Mouse (Mus musculus): ENCODE data around the gene Eif2b5. TPM values are rescaled to one million over a fixed set of nuclear protein-coding genes. Genes with fewer than 3 reads are reported as not detected.
"Not testable (repeated sequence)": the region's sequence is repeated elsewhere in the genome, so short reads cannot be mapped to it uniquely, and the experiment has no call there.

Gene Eif2b5
- polyA plus RNA-seq, 1 experiment: 64.7 TPM

DNA sequence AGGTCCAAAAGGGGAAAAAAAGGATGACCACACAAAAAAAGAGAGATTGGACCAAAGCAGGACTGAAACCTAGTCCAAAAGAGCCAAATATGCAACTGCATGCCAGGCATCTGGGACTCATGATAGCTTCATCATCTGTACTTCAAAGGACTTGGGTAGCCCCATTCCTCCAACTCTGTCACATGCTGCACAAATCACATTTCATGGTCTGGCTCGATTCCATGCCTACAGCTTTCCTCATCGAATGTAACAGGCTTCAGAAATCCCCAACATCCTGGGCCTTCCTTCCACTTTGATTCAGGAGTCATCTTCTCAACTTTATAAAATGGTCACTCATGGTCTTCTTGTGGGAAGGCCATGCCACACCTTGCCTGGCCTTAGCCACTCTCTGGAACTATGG lies 16.9 kb upstream of the Eif2b5 start:
- TF ChIP-seq POLR2A (IDR thresholded peaks at IDR 0.05; ENCODE audit: borderline replicate concordance, control insufficient read depth, low read depth, low read length): no peak
- TF ChIP-seq CTCF (IDR thresholded peaks at IDR 0.05; ENCODE audit: control insufficient read depth, insufficient read depth, low read length): no peak
- Histone ChIP-seq H3K27ac (ENCODE audit: control insufficient read depth, insufficient read depth, low read depth, low read length, poor library complexity) (no peak overlapping the region), H3K4me3 (replicated peaks; ENCODE audit: control insufficient read depth, low read depth, low read length) (no peak overlapping the region), H3K4me1 (ENCODE audit: control insufficient read depth, insufficient read depth, low read length) (no peaks in the 10 kb centered on the region)
- WGBS: 55% methylated on average over 2 of the region's 2 CpGs

DNA sequence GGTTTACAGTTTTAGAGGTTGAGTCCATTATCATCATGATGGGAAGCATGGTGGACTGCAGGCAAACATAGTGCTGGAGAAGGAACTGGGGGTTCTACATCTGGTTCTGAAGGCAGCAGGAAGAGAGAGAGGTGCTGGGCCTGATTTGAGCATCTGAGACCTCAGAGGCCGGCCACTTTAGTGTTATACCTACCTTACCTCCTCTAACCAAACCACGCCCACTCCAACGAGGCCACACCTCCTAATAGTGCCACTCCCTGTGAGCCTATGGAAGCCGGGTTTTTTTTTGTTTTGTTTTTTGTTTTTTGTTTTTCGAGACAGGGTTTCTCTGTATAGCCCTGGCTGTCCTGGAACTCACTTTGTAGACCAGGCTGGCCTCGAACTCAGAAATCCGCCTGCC lies 14.9 kb upstream of the Eif2b5 start:
- H3K4me1 ChIP-seq (ENCODE audit: control insufficient read depth, insufficient read depth, low read length); H3K4me3 ChIP-seq (replicated peaks; ENCODE audit: control insufficient read depth, low read depth, low read length); H3K27ac ChIP-seq (ENCODE audit: control insufficient read depth, insufficient read depth, low read depth, low read length, poor library complexity): not testable (repeated sequence)
- WGBS: 78% methylated on average over 7 of the region's 7 CpGs

DNA sequence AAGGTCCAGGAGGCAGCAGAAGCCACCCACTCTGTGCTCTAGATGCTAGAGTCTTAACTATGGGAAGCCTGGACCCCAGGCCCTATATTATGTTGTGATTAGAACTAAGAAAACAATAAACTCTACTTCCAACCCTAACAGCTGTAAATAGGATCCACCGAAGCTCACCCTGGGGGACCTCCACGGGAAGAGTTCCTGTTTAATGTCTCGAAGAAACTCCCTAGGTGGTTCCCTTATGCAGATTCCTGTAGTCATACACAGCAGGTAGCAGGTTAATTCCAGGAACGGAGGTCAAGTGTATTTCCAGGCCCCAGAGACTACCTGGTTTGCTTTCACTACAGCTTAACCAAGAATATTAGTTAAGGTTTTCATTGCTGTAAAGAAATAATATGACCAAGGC lies 13.6 kb upstream of the Eif2b5 start:
- 58% methylated on average over 4 of the region's 4 CpGs for WGBS
- H3K4me3 ChIP-seq (replicated peaks; ENCODE audit: control insufficient read depth, low read depth, low read length): no peak overlapping the region
- no peaks in the 10 kb centered on the region for H3K4me1 ChIP-seq (ENCODE audit: control insufficient read depth, insufficient read depth, low read length)
- TF ChIP-seq CTCF (IDR thresholded peaks at IDR 0.05; ENCODE audit: control insufficient read depth, insufficient read depth, low read length): no peak
- TF ChIP-seq POLR2A (IDR thresholded peaks at IDR 0.05; ENCODE audit: borderline replicate concordance, control insufficient read depth, low read depth, low read length): no peak
- no peak overlapping the region for H3K27ac ChIP-seq (ENCODE audit: control insufficient read depth, insufficient read depth, low read depth, low read length, poor library complexity)

DNA sequence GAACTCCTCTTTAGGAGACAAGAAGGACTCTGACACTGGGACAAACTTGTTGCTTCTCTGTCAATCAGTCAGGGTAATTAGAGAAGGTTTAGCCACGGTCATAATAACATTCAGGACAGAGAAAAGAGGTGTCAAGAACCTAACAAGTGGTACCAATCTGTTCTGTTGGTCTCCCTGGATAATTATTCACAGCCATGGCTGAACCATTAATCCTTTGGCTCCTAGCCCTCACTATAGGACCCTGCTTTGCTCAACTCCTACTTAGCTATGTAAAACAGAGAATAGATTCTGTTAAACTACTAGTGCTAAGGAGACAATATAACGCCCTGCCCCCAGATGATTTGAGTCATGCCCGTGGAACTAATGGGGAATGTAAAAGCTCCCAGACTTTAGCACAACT lies 12.6 kb upstream of the Eif2b5 start:
- Histone ChIP-seq H3K4me3 (replicated peaks; ENCODE audit: control insufficient read depth, low read depth, low read length) (no peak overlapping the region), H3K27ac (ENCODE audit: control insufficient read depth, insufficient read depth, low read depth, low read length, poor library complexity) (no peak overlapping the region), H3K4me1 (ENCODE audit: control insufficient read depth, insufficient read depth, low read length) (no peaks in the 10 kb centered on the region)
- no peak for TF ChIP-seq CTCF (IDR thresholded peaks at IDR 0.05; ENCODE audit: control insufficient read depth, insufficient read depth, low read length)
- no peak for TF ChIP-seq POLR2A (IDR thresholded peaks at IDR 0.05; ENCODE audit: borderline replicate concordance, control insufficient read depth, low read depth, low read length)
- 66% methylated on average over 3 of the region's 3 CpGs for WGBS

DNA sequence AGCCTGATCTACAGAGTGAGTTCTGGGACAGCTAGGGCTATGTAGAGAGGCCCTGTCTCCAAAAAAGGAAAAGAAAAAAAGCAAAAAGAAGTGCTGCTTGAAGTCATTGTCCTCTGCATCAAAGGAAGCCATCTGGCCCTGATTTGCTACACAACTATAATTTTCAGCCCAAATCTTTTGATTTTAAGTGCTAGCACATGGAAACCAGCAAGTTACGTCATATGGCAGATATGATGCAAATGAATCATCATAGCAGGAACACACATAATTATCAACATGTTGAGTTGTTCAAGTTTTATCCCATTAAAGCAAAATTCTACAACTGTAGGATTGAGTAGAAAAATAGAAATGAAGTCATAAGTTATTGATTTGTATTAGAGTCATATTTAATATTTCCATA lies 10.5 kb upstream of the Eif2b5 start:
- Histone ChIP-seq H3K27ac (ENCODE audit: control insufficient read depth, insufficient read depth, low read depth, low read length, poor library complexity) (no peak overlapping the region), H3K4me1 (ENCODE audit: control insufficient read depth, insufficient read depth, low read length) (no peaks in the 10 kb centered on the region), H3K4me3 (replicated peaks; ENCODE audit: control insufficient read depth, low read depth, low read length) (no peak overlapping the region)
- TF ChIP-seq POLR2A (IDR thresholded peaks at IDR 0.05; ENCODE audit: borderline replicate concordance, control insufficient read depth, low read depth, low read length): no peak
- TF ChIP-seq CTCF (IDR thresholded peaks at IDR 0.05; ENCODE audit: control insufficient read depth, insufficient read depth, low read length): no peak
- 80% methylated on average over 1 of the region's 1 CpGs for WGBS

DNA sequence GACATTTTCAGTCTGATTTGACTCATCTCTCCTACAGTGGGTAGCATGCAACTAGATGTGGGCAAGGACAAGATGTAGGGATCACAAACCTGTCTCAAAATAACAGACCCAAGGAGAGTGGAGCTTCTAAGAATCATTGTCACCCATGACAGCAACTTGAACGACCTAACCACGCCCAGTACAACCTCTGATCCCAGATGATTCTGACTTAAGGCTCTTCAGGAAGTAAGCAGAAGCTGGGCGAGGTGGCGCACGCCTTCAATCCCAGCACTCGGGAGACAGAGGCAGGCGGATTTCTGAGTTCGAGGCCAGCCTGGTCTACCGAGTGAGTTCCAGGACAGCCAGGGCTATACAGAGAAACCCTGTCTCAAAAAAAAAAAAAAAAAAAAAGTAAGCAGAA lies 9.9 kb upstream of the Eif2b5 start:
- H3K4me1 ChIP-seq (ENCODE audit: control insufficient read depth, insufficient read depth, low read length); H3K4me3 ChIP-seq (replicated peaks; ENCODE audit: control insufficient read depth, low read depth, low read length); H3K27ac ChIP-seq (ENCODE audit: control insufficient read depth, insufficient read depth, low read depth, low read length, poor library complexity): not testable (repeated sequence)
- WGBS: 74% methylated on average over 9 of the region's 9 CpGs

DNA sequence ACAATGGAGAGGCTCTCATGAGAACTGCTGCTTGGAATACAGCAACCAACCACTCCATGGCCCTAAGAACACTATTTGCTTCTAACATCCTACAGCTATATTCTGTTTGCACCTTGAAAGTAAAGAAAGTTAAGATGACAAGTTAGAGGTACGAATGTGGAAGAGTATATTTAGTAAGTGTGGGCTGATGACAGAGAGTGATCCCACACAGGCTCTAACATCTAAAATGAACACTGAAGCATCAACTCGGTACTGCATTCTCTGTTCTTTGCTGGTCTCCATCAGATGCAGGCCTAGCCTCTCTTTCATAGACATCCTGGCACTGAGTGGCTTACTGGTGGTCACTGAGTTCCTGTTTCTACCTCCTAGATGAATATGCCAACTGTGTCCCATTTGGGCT lies 9.4 kb upstream of the Eif2b5 start:
- WGBS: 73% methylated on average over 2 of the region's 2 CpGs
- Histone ChIP-seq H3K4me3 (replicated peaks; ENCODE audit: control insufficient read depth, low read depth, low read length) (no peak overlapping the region), H3K27ac (ENCODE audit: control insufficient read depth, insufficient read depth, low read depth, low read length, poor library complexity) (no peak overlapping the region), H3K4me1 (ENCODE audit: control insufficient read depth, insufficient read depth, low read length) (no peaks in the 10 kb centered on the region)
- TF ChIP-seq CTCF (IDR thresholded peaks at IDR 0.05; ENCODE audit: control insufficient read depth, insufficient read depth, low read length) (no peak), POLR2A (IDR thresholded peaks at IDR 0.05; ENCODE audit: borderline replicate concordance, control insufficient read depth, low read depth, low read length) (no peak)

DNA sequence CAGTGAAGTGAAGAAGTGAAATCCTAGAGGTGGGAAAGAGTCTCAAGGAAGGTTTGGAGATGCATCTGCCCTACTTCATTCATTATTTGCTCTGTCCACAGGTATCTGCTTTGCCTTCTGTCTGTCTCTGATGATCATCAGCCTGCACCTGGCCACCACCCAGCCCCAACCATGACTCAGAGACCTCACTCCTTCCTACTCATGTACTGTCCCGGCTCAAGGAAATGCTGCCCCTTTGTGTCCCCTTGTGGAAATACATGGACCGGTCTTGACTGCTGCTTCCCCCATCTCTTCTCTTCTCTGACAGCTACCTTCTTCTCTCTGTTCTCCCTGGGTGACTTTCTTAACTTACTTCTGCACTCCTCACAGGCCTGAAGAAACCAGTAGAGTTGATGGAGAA lies 8.0 kb upstream of the Eif2b5 start:
- no peak overlapping the region for H3K4me3 ChIP-seq (replicated peaks; ENCODE audit: control insufficient read depth, low read depth, low read length)
- H3K4me1 ChIP-seq (ENCODE audit: control insufficient read depth, insufficient read depth, low read length): no peaks in the 10 kb centered on the region
- TF ChIP-seq CTCF (IDR thresholded peaks at IDR 0.05; ENCODE audit: control insufficient read depth, insufficient read depth, low read length) (no peak), POLR2A (IDR thresholded peaks at IDR 0.05; ENCODE audit: borderline replicate concordance, control insufficient read depth, low read depth, low read length) (no peak)
- WGBS: 20% methylated on average over 2 of the region's 2 CpGs
- no peak overlapping the region for H3K27ac ChIP-seq (ENCODE audit: control insufficient read depth, insufficient read depth, low read depth, low read length, poor library complexity)

DNA sequence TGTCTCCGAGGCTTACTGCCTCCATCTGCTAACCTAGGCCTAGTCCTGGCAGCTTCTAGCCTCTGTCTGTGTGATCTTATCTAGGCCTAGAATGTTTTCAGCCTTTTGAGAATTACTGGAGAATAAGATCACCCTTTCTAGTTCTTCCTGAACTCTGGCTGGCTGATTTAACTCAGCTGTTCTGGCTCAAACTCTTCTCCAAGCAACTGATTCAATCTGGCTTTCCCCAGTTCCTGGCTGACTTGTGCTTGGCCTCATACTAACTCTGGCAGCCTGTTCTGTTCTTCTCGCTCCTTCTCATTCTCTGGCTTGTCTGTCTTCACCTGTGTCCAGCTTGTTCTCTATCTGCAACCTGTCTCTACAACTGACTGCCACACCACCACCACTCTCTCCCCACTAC lies 7.3 kb upstream of the Eif2b5 start:
- Histone ChIP-seq H3K4me1 (ENCODE audit: control insufficient read depth, insufficient read depth, low read length) (no peaks in the 10 kb centered on the region), H3K4me3 (replicated peaks; ENCODE audit: control insufficient read depth, low read depth, low read length) (no peak overlapping the region), H3K27ac (ENCODE audit: control insufficient read depth, insufficient read depth, low read depth, low read length, poor library complexity) (no peak overlapping the region)
- no peak for TF ChIP-seq CTCF (IDR thresholded peaks at IDR 0.05; ENCODE audit: control insufficient read depth, insufficient read depth, low read length)
- 81% methylated on average over 2 of the region's 2 CpGs for WGBS
